Mouse (Mus musculus) lung, embryonic 15.5 days (tissue): Measurements from ENCODE around the gene Atrnl1. TPM values are rescaled to one million over a fixed set of nuclear protein-coding genes. Genes with fewer than 3 reads are reported as not detected.
A peak's percentile ranks its signal among the peaks of the same experiment; 100 is the strongest.

Experiments
- ATAC-seq: fragments of 200-750 bp; cut with Nextera tagmentation; 2 replicates; pipeline ENCODE4 v1.8.0; 2017; ENCODE audit warnings: moderate number of reproducible peaks, borderline replicate concordance; ENCODE audit not compliant: low FRiP score, low TSS enrichment; ENCODE audit errors: extremely low read depth
- H3K27ac ChIP-seq: fragments of 300-500 bp; sonication (generic); 2 replicates; pipeline ENCODE4 v1.5.1; 2015; ENCODE audit warnings: moderate library complexity, mild to moderate bottlenecking, inconsistent platforms
- H3K27me3 ChIP-seq: fragments of 300-500 bp; sonication (generic); 2 replicates; pipeline ENCODE4 v1.6.1; 2015; ENCODE audit warnings: inconsistent platforms
- H3K36me3 ChIP-seq: fragments of 300-500 bp; sonication (generic); 2 replicates; pipeline ENCODE4 v1.6.1; 2015; ENCODE audit warnings: inconsistent platforms
- H3K4me1 ChIP-seq: fragments of 300-500 bp; sonication (generic); 2 replicates; pipeline ENCODE4 v1.6.1; 2015; ENCODE audit warnings: inconsistent platforms
- H3K4me2 ChIP-seq: fragments of 300-500 bp; sonication (generic); 2 replicates; pipeline ENCODE4 v1.6.1; 2015; ENCODE audit warnings: inconsistent platforms, mild to moderate bottlenecking, moderate library complexity
- H3K4me3 ChIP-seq: fragments of 300-500 bp; sonication (generic); 2 replicates; pipeline ENCODE4 v1.5.1; 2015; ENCODE audit warnings: mild to moderate bottlenecking, inconsistent platforms
- H3K9ac ChIP-seq: fragments of 300-500 bp; sonication (generic); 2 replicates; pipeline ENCODE4 v1.6.1; 2015; ENCODE audit warnings: inconsistent platforms
- H3K9me3 ChIP-seq: fragments of 300-500 bp; sonication (generic); 2 replicates; pipeline ENCODE4 v1.6.1; 2016; ENCODE audit warnings: inconsistent platforms
- WGBS: fragments of 180-500 bp; shearing (Covaris S2); methylation state at CpG from one replicate; pipeline ENCODE4 v1.1.7; 2015; 5-methylcytosine and 5-hydroxymethylcytosine counted together
- polyA plus RNA-seq: library from polyadenylated mRNA; unstranded; fragments of >200 nt; fragmentation: Nextera tagmentation; extraction: Ambion mirVana; gene quantifications from 2 replicates; pipeline ENCODE4 v1.2.1, GENCODE M21; 2015

The Atrnl1 gene
- polyA plus RNA-seq, 1 experiment from 2014 or later = 5.3 TPM

DNA sequence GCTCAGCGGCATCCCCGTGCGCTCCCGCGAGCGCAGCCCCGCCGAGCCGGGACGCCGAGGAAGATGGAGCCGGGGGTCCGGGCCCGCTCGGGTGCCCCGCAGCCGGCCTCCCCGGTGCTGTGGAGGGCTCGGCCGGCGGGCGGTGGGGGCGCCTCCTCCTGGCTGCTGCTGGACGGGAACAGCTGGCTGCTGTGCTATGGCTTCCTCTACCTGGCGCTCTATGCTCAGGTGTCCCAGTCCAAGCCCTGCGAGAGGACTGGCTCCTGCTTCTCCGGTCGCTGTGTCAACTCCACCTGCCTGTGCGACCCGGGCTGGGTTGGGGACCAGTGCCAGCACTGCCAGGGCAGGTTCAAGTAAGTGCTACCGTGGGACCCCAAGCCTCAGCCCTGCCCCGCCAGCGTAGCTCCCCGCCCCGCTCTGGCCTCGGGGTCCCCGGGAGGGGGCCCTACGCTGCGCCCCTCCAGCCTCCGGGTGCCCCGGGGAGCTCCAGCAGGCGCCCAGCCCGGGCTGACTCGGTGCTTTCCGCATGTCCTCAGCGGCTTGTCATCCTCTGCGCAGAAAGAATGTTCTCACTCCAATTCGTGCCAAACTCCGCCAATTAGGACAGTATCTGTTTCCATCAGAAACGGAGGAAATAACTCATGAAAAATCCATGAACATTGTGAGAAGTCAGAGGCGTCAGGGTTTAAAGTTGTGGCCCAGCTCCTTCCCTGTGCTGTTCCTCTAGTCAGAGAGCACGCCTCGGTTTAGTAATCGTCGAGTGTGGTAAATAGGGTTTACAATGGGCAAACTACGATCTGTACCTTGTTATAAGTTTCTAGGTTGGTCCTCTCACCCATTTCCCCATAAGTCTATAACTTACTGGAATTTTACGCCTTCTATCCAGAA, 701 bp downstream of the Atrnl1 start:
- H3K4me1 ChIP-seq = peaks cover 22% of the 10 kb centered on the region
- H3K9ac ChIP-seq = peak overlapping the region; percentile 82
- peak; percentile 65 for ATAC-seq
- H3K4me2 ChIP-seq = peak overlapping the region; percentile 91
- 1% methylated on average over 52 of the region's 57 CpGs for WGBS
- H3K36me3 ChIP-seq = no peaks in the 10 kb centered on the region
- no peaks in the 10 kb centered on the region for H3K9me3 ChIP-seq
- H3K27me3 ChIP-seq = no peaks in the 10 kb centered on the region
- H3K4me3 ChIP-seq = peak overlapping the region; percentile 96
- H3K27ac ChIP-seq = peak overlapping the region; percentile 98

DNA sequence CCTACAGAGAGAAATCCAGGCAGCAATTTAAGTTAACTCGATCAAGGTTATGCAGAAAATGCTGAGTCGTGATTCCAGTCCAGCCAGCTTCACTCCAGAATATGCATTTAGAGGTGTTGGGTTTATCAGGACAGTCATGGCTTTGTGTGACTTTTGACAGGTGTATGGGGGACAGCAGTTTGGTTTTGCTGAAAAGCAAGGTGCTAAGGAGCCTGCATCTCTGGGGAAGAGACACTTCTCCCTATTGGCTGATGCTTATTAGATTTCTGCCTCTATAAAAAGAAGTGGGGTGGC, 1.3 kb downstream of the Atrnl1 start:
- Histone ChIP-seq H3K36me3 (no peaks in the 10 kb centered on the region), H3K4me1 (peaks cover 23% of the 10 kb centered on the region), H3K27ac (no peak overlapping the region), H3K4me2 (peak overlapping the region; percentile 91), H3K9ac (no peak overlapping the region), H3K27me3 (no peaks in the 10 kb centered on the region), H3K4me3 (peak overlapping the region; percentile 96), H3K9me3 (no peaks in the 10 kb centered on the region)
- ATAC-seq = no peak
- WGBS = 3% methylated on average over 2 of the region's 2 CpGs

DNA sequence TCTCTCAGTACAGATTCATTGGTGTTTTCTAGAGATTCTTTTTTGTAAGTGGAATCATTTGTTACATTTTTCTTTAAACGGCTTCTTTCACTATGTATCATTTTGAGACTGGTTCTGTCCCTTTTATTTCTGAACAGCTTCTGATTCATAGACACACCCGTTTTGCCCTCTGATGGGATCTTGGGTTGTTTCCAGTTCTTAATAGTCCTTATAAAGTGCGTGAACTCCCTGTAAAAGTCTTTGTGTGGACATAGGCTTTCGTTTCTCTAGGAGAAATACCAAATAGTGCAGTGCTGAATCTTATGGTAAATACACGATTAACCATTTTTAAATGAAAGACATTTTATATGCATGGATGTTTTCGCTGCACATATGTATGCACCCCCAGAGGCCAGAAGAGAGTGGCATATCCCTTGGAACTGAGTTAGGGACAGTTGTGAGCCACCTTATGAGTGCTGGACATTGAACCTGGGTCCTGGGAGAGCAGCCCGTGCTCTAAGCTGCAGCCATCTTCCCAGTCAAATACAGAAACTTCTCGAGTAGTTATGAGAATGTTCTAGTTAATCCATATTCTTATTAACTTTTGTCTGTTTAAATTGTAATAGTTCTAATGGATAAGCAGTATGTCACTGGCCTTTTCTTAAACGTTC, 5.3 kb downstream of the Atrnl1 start:
- WGBS = 62% methylated on average over 9 of the region's 9 CpGs

DNA sequence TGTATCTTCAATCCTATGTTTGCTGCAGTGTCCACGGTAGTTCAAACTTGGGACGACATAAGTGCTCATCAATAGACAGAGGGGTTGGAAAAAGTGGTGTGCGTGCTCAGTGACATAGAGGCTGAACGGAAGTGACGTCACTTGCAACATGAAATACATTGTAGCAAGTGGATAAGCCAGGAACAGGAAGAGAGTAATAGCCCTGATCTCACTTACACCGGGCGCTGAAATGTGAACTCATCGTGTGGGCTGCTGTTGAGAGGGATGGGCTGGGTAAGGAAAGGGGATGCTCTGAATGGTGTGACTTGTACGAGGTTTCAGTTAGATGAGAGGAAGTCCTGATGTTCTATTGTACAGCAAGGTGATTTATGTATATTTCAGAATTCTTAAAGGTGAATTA, 8.3 kb downstream of the Atrnl1 start:
- 75% methylated on average over 9 of the region's 9 CpGs for WGBS
- no peak overlapping the region for H3K9ac ChIP-seq
- H3K4me2 ChIP-seq = no peak overlapping the region
- no peak for ATAC-seq
- H3K27ac ChIP-seq = no peak overlapping the region
- H3K27me3 ChIP-seq = no peaks in the 10 kb centered on the region
- no peaks in the 10 kb centered on the region for H3K9me3 ChIP-seq
- H3K4me3 ChIP-seq = no peak overlapping the region
- no peaks in the 10 kb centered on the region for H3K36me3 ChIP-seq
- H3K4me1 ChIP-seq = peaks cover 12% of the 10 kb centered on the region; the same call in 1 of the 2 replicates

More for the DNA sequence above, 5.3 kb downstream of the Atrnl1 start:
- H3K27me3 ChIP-seq = no peaks in the 10 kb centered on the region
- peaks cover 12% of the 10 kb centered on the region; the same call in 1 of the 2 replicates for H3K4me1 ChIP-seq
- H3K4me2 ChIP-seq = no peak overlapping the region
- no peak overlapping the region for H3K4me3 ChIP-seq
- H3K36me3 ChIP-seq = no peaks in the 10 kb centered on the region
- H3K9me3 ChIP-seq = no peaks in the 10 kb centered on the region
- 0 out of 2 replicates have a peak overlapping the region, but pooled peaks have one; percentile 16 for H3K9ac ChIP-seq
- H3K27ac ChIP-seq = no peak overlapping the region
- ATAC-seq = no peak

DNA sequence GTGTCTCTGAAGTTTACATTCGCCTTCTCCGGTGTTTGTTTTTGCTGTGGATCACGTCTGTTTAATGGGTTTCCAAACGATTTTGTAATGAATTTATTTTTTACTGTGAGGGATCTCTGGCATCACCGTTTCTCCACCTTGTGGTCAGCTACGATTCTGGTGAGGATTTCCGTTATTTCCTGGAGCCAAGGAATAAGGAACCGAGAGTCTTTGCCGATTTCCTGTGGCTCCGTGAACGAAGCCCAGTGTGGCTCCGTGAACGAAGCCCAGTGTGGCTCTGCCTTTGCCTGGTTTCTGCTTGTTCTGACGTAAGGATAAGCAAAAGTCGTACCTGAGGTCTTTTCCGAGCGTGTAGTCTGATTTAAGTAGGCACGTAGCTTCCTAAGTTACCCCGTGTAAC, 11.0 kb downstream of the Atrnl1 start:
- H3K4me3 ChIP-seq = no peak overlapping the region
- WGBS = 72% methylated on average over 19 of the region's 19 CpGs
- H3K27ac ChIP-seq = no peak overlapping the region
- H3K9me3 ChIP-seq = no peaks in the 10 kb centered on the region
- H3K4me2 ChIP-seq = no peak overlapping the region
- H3K36me3 ChIP-seq = 0 out of 2 replicates have a peak, but pooled peaks cover 3% of the 10 kb centered on the region
- no peak for ATAC-seq
- H3K9ac ChIP-seq = no peak overlapping the region
- H3K27me3 ChIP-seq = no peaks in the 10 kb centered on the region
- H3K4me1 ChIP-seq = no peaks in the 10 kb centered on the region

DNA sequence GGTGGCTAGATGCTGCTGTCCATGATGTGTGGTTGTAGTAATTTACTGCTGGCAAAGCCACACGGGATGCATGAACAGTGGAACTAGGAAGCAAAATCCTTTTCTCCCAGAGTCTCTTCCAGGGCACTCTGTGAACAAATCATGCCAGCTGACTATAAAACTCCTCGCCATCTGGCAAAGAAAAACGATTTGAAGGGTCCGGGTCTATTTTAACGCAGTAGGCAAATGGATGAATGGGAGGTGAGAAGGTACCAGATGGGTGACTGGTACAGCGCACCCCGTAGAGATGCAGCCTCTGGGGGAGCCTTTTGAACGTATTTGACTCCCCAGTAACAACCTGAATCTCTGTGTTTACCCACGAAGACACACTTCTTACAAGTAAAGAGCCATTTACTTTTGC, 14.9 kb downstream of the Atrnl1 start:
- no peak overlapping the region for H3K4me2 ChIP-seq
- no peaks in the 10 kb centered on the region for H3K27me3 ChIP-seq
- no peaks in the 10 kb centered on the region for H3K9me3 ChIP-seq
- no peak overlapping the region for H3K27ac ChIP-seq
- no peaks in the 10 kb centered on the region for H3K4me1 ChIP-seq
- no peak overlapping the region for H3K9ac ChIP-seq
- WGBS = 88% methylated on average over 9 of the region's 9 CpGs
- no peak overlapping the region for H3K4me3 ChIP-seq
- no peak for ATAC-seq
- H3K36me3 ChIP-seq = 0 out of 2 replicates have a peak, but pooled peaks cover 3% of the 10 kb centered on the region

DNA sequence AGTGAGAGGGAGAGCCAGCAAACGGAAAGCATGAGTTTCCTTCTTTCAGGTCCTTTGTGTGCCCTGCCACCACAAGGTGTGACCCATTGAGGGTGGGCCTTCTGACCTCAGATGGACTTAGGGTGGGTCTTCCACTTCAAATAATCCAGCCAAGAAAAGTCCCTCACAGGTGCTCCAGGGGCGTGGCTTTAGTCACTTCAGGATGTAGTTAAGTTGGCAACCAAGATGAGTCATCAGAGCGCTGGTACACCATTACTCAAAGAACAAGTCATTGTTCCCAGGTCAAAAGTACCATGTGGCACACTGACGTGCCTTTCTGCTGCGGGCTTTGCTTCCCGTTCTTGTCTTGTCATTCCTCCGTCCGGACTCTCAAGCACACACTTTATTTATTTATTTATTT, 16.4 kb downstream of the Atrnl1 start:
- Histone ChIP-seq H3K4me1 (no peaks in the 10 kb centered on the region), H3K4me2 (no peak overlapping the region), H3K4me3 (no peak overlapping the region), H3K9me3 (no peaks in the 10 kb centered on the region), H3K9ac (no peak overlapping the region), H3K36me3 (0 out of 2 replicates have a peak, but pooled peaks cover 3% of the 10 kb centered on the region), H3K27me3 (no peaks in the 10 kb centered on the region), H3K27ac (no peak overlapping the region)
- 76% methylated on average over 8 of the region's 8 CpGs for WGBS
- no peak for ATAC-seq

DNA sequence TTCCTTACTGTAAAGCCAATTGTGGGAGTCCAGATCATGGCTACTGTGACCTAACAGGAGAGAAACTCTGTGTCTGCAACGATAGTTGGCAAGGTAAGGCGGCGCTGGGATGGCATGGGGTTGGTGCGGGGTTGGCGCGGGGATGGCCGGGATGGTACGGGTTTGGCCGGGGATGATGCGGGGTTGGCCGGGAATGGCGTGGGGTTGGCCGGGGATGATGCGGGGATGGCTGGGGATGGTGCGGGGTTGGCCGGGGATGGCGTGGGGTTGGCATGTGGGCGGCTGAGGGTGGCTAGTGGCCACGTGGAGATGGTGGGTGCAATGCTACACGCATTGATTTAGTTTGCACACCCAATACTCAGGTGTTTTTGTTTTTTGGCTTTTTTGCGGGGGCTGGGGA, 31.7 kb downstream of the Atrnl1 start:
- H3K4me1 ChIP-seq = no peaks in the 10 kb centered on the region
- 95% methylated on average over 21 of the region's 21 CpGs for WGBS
- no peak overlapping the region for H3K4me2 ChIP-seq
- H3K4me3 ChIP-seq = no peak overlapping the region
- no peaks in the 10 kb centered on the region for H3K36me3 ChIP-seq
- H3K9me3 ChIP-seq = no peaks in the 10 kb centered on the region
- ATAC-seq = no peak
- no peak overlapping the region for H3K27ac ChIP-seq
- no peaks in the 10 kb centered on the region for H3K27me3 ChIP-seq
- no peak overlapping the region for H3K9ac ChIP-seq

DNA sequence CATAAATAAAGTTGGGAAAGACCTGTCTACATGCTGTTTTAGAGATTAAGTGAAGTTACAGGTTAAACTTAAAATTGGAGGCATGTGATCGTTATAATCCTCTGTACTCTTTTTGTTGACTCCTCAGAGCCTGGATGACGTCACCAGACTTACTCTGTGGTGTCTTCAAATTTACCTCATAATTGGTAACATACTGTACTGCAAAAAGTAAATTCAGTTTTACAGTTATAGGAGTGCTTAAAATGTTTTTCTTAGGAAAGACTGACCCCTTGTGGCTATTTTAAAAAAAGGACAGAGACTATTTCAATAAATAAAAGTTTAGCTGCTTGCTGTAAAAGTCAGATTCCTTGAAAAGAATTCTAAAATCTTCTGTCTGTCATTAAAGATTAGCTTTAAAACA, 32.1 kb downstream of the Atrnl1 start:
- no peak overlapping the region for H3K9ac ChIP-seq
- H3K4me1 ChIP-seq = no peaks in the 10 kb centered on the region
- no peak overlapping the region for H3K4me2 ChIP-seq
- H3K27me3 ChIP-seq = no peaks in the 10 kb centered on the region
- H3K27ac ChIP-seq = no peak overlapping the region
- H3K9me3 ChIP-seq = no peaks in the 10 kb centered on the region
- no peak for ATAC-seq
- 48% methylated on average over 2 of the region's 2 CpGs for WGBS
- no peak overlapping the region for H3K4me3 ChIP-seq
- no peaks in the 10 kb centered on the region for H3K36me3 ChIP-seq

DNA sequence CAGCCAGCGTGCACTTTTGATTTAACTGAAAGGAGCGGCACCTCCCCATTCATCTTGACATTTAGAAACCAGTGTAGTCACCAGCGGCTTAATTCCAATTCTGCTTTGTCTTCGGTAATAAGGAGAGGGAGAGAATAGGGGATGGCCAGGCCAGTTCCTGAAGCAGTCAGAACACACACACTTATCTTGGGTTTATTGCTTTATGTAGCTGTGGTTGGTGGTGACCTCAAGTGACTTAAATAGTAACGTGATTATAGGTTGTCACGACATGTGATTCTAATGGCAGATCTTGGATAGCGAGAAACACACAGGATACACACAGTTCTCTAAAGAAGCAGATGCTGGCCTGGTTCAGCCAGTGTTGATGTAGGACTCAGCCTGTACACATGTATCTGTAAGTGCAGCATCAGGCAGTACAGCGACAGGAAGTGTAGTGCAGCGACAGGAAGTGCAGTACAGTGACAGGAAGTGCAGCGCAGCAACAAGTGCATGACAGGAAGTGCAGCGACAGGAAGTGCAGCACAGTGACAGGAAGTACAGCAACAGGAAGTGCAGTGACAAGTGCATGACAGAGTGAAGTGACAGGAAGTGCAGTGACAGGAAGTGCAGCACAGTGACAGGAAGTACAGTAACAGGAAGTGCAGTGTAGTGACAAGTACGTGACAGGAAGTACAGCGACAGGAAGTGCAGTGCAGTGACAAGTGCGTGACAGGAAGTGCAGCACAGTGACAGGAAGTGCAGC, 37.5 kb downstream of the Atrnl1 start:
- no peak for ATAC-seq

DNA sequence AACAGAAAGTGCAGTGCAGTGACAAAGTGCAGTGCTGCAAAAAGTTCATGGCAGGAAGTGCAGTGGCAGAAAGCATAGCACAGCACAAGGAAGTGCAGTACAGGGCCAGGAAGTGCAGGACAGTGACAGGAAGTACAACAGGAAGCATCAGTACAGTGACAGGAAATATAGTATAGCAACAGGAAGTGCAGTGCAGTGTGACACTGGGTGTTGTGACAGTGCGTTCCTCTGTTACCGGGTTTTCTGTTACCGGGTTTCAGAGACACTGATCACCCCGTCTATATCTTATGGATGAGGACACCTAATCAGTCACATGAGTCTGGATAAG, 38.1 kb downstream of the Atrnl1 start:
- no peaks in the 10 kb centered on the region for H3K27me3 ChIP-seq
- no peak overlapping the region for H3K4me3 ChIP-seq
- H3K9me3 ChIP-seq = peaks cover 4% of the 10 kb centered on the region
- no peak overlapping the region for H3K4me2 ChIP-seq
- 96% methylated on average over 4 of the region's 4 CpGs for WGBS
- 0 out of 2 replicates have a peak, but pooled peaks have one; percentile 5 for ATAC-seq
- no peaks in the 10 kb centered on the region for H3K4me1 ChIP-seq
- peaks cover 3% of the 10 kb centered on the region; the same call in 1 of the 2 replicates for H3K36me3 ChIP-seq
- no peak overlapping the region for H3K27ac ChIP-seq
- no peak overlapping the region for H3K9ac ChIP-seq

More for the DNA sequence above, 37.5 kb downstream of the Atrnl1 start:
- Histone ChIP-seq H3K4me1 (no peaks in the 10 kb centered on the region), H3K9ac (no peak overlapping the region), H3K4me3 (no peak overlapping the region), H3K36me3 (peaks cover 2% of the 10 kb centered on the region; the same call in 1 of the 2 replicates), H3K4me2 (no peak overlapping the region), H3K9me3 (peaks cover 4% of the 10 kb centered on the region), H3K27me3 (no peaks in the 10 kb centered on the region), H3K27ac (no peak overlapping the region)
- 86% methylated on average over 14 of the region's 14 CpGs for WGBS

DNA sequence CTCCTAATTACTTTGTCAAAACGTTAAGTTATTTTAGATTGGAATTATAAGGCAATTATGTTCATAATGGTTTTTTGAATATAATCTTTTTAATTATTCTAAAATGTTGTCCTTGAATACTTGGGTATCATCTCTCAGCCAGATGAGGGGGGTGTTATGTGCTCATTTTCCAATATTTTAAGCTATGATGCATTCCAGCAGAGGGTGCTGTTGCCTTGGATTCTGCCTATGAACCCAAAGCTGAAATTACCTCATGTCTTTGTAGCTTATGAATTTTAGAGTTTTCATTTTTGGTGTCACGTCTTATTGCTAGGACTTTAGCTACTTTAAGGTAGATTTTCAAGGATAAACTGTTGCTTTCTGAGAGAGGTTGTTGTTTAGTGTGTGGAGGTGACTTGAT, 44.2 kb downstream of the Atrnl1 start:
- Histone ChIP-seq H3K4me2 (no peak overlapping the region), H3K27ac (no peak overlapping the region), H3K4me1 (no peaks in the 10 kb centered on the region), H3K4me3 (no peak overlapping the region), H3K27me3 (no peaks in the 10 kb centered on the region), H3K9ac (no peak overlapping the region), H3K9me3 (no peaks in the 10 kb centered on the region), H3K36me3 (peaks cover 25% of the 10 kb centered on the region; the same call in 1 of the 2 replicates)
- ATAC-seq = no peak
- 61% methylated on average over 2 of the region's 2 CpGs for WGBS
